10 mouse cellular contexts compared by ENCODE assay signal in the genomic region with DNA sequence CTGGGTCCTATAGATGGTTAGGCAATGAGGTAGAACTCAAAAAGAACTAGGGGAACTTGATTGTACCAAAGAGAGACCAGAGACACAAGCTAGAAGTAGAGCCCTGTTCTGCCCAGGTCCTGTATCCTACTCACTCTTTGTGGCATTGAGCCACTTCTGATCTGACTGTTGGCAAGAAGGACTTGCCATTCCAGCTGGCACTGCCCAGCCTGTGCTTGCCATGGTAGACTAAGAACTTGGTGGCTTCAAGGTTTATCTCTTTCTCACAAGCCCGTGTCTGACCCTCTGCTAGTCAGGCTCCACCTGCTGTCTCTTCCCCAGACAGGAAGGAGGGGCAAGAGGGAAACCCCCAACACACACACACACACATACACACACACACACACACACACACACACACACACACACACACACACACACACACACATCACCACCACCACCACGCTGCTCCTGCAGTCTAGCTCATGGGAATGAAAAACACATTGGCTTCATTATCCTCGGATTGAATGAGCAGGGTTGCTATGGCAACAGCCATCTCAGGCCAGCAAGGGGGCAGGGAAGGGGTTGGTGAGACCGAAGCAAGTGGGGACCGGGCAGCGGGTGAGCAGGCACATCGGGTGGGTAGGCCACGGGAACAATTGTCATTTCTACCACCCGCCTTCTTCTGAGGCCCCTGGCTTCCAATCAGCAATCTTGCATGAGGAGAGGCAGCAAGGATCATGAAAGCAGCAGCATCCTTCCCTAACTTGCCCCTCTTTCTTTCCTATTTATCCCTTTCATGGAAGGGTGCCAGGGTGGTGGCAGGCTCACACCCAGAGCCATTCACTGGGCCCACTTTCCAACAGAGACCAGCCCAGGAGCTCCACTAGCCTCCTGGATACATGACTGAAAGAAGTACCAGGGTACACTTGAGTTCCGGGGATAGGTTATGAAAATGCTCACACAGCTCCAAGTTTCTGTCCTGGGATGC.
DNase-seq lines count a peak whose midpoint lies in the region; ATAC-seq and TF ChIP-seq lines count a peak whose summit lies in the region.
"Had no signal": no experiment of that assay in that cellular context is flagged by ENCODE, and none has a peak within 500 bp of the region (broad histone marks: within the 10 kb centered on the region; RNA-seq: fewer than 3 reads in every experiment).

No protein-coding gene starts in this region.

- no peak overlapping the region for H3K9ac ChIP-seq in liver, adult 2 months (ENCODE audit: low read depth, low read length)
- no peak overlapping the region; the same call in 1 of the 2 replicates for H3K9ac ChIP-seq in forebrain, embryonic 13.5 days
- peak overlapping the region; percentile 28; the same call in 1 of the 2 replicates for H3K9ac ChIP-seq in midbrain, embryonic 16.5 days (ENCODE audit: low read depth, low read length)
- H3K9ac ChIP-seq: embryonic facial prominence, embryonic 15.5 days had no signal

- H3K27ac ChIP-seq in liver, adult 2 months (replicated peaks; ENCODE audit: insufficient read depth, low read depth, low read length) = no peak overlapping the region
- peak overlapping the region; percentile 88 for H3K27ac ChIP-seq in forebrain, embryonic 13.5 days
- peak overlapping the region; percentile 78 for H3K27ac ChIP-seq in midbrain, embryonic 16.5 days (ENCODE audit: low read length)
- H3K27ac ChIP-seq: embryonic facial prominence, embryonic 15.5 days had no signal

- peak; percentile 83 for ATAC-seq in forebrain, embryonic 13.5 days
- ATAC-seq in midbrain, embryonic 16.5 days = peak; percentile 61

- H3K79me2 ChIP-seq in liver, adult 2 months (ENCODE audit: control insufficient read depth, insufficient read depth, low read length) = peaks cover 25% of the 10 kb centered on the region

- peaks cover 25% of the 10 kb centered on the region for H3K4me1 ChIP-seq in liver, adult 2 months (ENCODE audit: control insufficient read depth, insufficient read depth, low read length)
- H3K4me1 ChIP-seq in forebrain, embryonic 13.5 days = peaks cover 86% of the 10 kb centered on the region
- peaks cover 61% of the 10 kb centered on the region for H3K4me1 ChIP-seq in midbrain, embryonic 16.5 days (ENCODE audit: control insufficient read depth, insufficient read depth, low read length)

- H3K4me2 ChIP-seq in forebrain, embryonic 13.5 days = peak overlapping the region; percentile 36
- H3K4me2 ChIP-seq in midbrain, embryonic 16.5 days (ENCODE audit: low read length) = peak overlapping the region; percentile 27
- H3K4me2 ChIP-seq: embryonic facial prominence, embryonic 15.5 days had no signal

- peak; percentile 78 for DNase-seq in liver, adult 2 months (ENCODE audit: extremely low read depth, low read depth, low spot score)
- DNase-seq in liver = no peak
- peak; percentile 70 to 83 for DNase-seq in layer of hippocampus, postnatal 14 days (ENCODE audit: low spot score in 2 of 2)
- no peak for DNase-seq in urinary bladder, postnatal 10 days (ENCODE audit: low spot score)
- DNase-seq in thymus, postnatal 36 days = no peak
- no peak for DNase-seq in lung, adult 18-20 months

- no peak for TF ChIP-seq POLR2A in liver, adult 2 months (IDR thresholded peaks at IDR 0.05; ENCODE audit: extremely low read depth, insufficient read depth, low read length)

- no peaks in the 10 kb centered on the region for H3K27me3 ChIP-seq in liver, adult 2 months (ENCODE audit: control insufficient read depth, insufficient read depth, low read length)
- H3K27me3 ChIP-seq in forebrain, embryonic 13.5 days = no peaks in the 10 kb centered on the region
- no peaks in the 10 kb centered on the region for H3K27me3 ChIP-seq in midbrain, embryonic 16.5 days (ENCODE audit: control insufficient read depth, insufficient read depth, low read depth, low read length)
- H3K27me3 ChIP-seq: CH12.LX; embryonic facial prominence, embryonic 15.5 days had no signal

- H3K9me3 ChIP-seq in forebrain, embryonic 13.5 days (replicated peaks) = no peaks in the 10 kb centered on the region
- H3K9me3 ChIP-seq in midbrain, embryonic 16.5 days (replicated peaks; ENCODE audit: control insufficient read depth, low read length, poor library complexity, severe bottlenecking) = no peaks in the 10 kb centered on the region
- H3K9me3 ChIP-seq: embryonic facial prominence, embryonic 15.5 days had no signal

- WGBS in liver, adult 2 months = 81% methylated on average over 10 of the region's 10 CpGs
- 10% methylated on average over 9 of the region's 10 CpGs for WGBS in forebrain, embryonic 13.5 days
- 9% methylated on average over 10 of the region's 10 CpGs for WGBS in midbrain, embryonic 16.5 days

- H3K4me3 ChIP-seq in liver, adult 2 months (ENCODE audit: insufficient read depth, low read depth, low read length) = no peak overlapping the region
- H3K4me3 ChIP-seq in forebrain, embryonic 13.5 days = no peak overlapping the region
- H3K4me3 ChIP-seq in midbrain, embryonic 16.5 days (ENCODE audit: low read depth, low read length) = no peak overlapping the region
- H3K4me3 ChIP-seq: embryonic facial prominence, embryonic 15.5 days had no signal

- no peak for TF ChIP-seq CTCF in liver, adult 2 months (IDR thresholded peaks at IDR 0.05; ENCODE audit: low read depth, low read length)

- H3K36me3 ChIP-seq in liver, adult 2 months (ENCODE audit: control insufficient read depth, insufficient read depth, low read length) = peaks cover 2% of the 10 kb centered on the region; the same call in 1 of the 2 replicates
- peaks cover 45% of the 10 kb centered on the region for H3K36me3 ChIP-seq in forebrain, embryonic 13.5 days (ENCODE audit: poor library complexity, severe bottlenecking)
- H3K36me3 ChIP-seq in midbrain, embryonic 16.5 days (ENCODE audit: control insufficient read depth, insufficient read depth, low read length) = no peaks in the 10 kb centered on the region

Comparison
In these comparisons a context has a peak if more than half of its experiments do, and no peak if none do; other contexts are left out.
1. DNase-seq: peak in liver, adult 2 months (single experiment) and layer of hippocampus, postnatal 14 days (2 of 2); none in liver (single experiment), urinary bladder, postnatal 10 days (single experiment), thymus, postnatal 36 days (0 of 2) and lung, adult 18-20 months (0 of 2).